Comparison of ENCODE assay signal across 8 mouse cellular contexts in the genomic region with DNA sequence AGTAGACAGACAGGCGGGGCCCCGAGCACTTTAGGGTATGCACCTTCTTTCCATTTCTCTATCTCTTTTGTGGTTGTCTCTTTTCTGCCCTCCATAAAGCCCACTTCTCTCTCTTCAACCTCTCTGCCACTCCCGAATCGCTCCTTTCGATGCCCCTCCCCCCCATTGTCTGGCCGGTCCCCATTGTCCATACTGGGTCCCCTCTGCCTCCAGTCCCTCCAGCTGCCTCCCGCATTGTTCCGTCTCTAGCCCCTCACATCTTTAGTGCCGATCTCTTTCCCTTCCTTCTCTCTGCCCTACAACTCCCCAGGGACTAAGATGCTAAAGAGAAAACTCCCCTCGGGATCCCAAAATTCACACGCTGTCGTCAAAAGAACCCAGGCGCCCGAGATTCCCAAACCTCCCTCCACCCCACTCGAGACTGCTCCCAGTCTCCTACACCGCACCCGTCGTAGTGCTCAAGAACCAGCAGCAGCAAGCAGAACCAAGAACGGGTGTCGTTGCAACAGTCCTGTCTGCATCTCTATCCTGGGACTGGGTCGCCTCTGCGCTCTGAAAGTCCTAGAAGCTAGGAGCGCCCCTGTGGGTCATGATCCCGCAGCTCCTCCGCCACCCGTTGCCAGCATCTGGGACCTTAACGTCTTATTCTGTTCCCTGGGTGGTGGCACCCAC. TPM values are rescaled to one million over a fixed set of nuclear protein-coding genes. Genes with fewer than 3 reads are reported as not detected.
A peak's percentile ranks its signal among the peaks of the same experiment; 100 is the strongest.
DNase-seq lines count a peak whose midpoint lies in the region; ATAC-seq and TF ChIP-seq lines count a peak whose summit lies in the region.

No protein-coding gene starts in this region.

- no peak for TF ChIP-seq CTCF in layer of hippocampus, adult 2 months (conservative IDR thresholded peaks at IDR 0.05)
- no peak for TF ChIP-seq CTCF in embryonic fibroblast, embryonic 13.5 days (IDR thresholded peaks at IDR 0.05; ENCODE audit: borderline replicate concordance, insufficient read depth, low read length)
- TF ChIP-seq CTCF in intestine, postnatal 0 days (IDR thresholded peaks at IDR 0.05; ENCODE audit: low read depth), result no peak

- DNase-seq in layer of hippocampus, adult 2 months (ENCODE audit: low spot score in 2 of 2), result no peak
- DNase-seq in layer of hippocampus, postnatal 36 days, result no peak
- no peak for DNase-seq in right cerebral cortex, postnatal 14 days
- DNase-seq in left cerebral cortex, adult 11 months (ENCODE audit: low spot score), result no peak
- DNase-seq in thymus, postnatal 10 days (ENCODE audit: low spot score in 2 of 2), result no peak

- ATAC-seq in intestine, postnatal 0 days, result no peak
- peak; percentile 57 for ATAC-seq in neural tube, embryonic 13.5 days (ENCODE audit: low read depth)

- H3K4me1 ChIP-seq in embryonic fibroblast, embryonic 13.5 days (ENCODE audit: control insufficient read depth, insufficient read depth, low read length), result 0 out of 2 replicates have a peak, but pooled peaks cover 5% of the 10 kb centered on the region
- H3K4me1 ChIP-seq in intestine, postnatal 0 days (replicated peaks; ENCODE audit: control insufficient read depth, insufficient read depth, low read length), result no peaks in the 10 kb centered on the region
- peaks cover 67% of the 10 kb centered on the region for H3K4me1 ChIP-seq in neural tube, embryonic 13.5 days (replicated peaks)

- H3K9me3 ChIP-seq in intestine, postnatal 0 days (ENCODE audit: control insufficient read depth), result no peaks in the 10 kb centered on the region
- H3K9me3 ChIP-seq in neural tube, embryonic 13.5 days, result no peaks in the 10 kb centered on the region

- peaks cover 55% of the 10 kb centered on the region for H3K27me3 ChIP-seq in intestine, postnatal 0 days (replicated peaks; ENCODE audit: control insufficient read depth, insufficient read depth, low read length)
- peaks cover 50% of the 10 kb centered on the region for H3K27me3 ChIP-seq in neural tube, embryonic 13.5 days

- 0 out of 2 replicates have a peak overlapping the region, but pooled peaks have one; percentile 34 for H3K9ac ChIP-seq in intestine, postnatal 0 days (ENCODE audit: low read depth, low read length)
- peak overlapping the region; percentile 81 for H3K9ac ChIP-seq in neural tube, embryonic 13.5 days

- 2% methylated on average over 26 of the region's 27 CpGs for WGBS in intestine, postnatal 0 days
- WGBS in neural tube, embryonic 13.5 days, result under 1% methylated on average over 27 of the region's 27 CpGs

- H3K4me3 ChIP-seq in layer of hippocampus, adult 2 months, result peak overlapping the region; percentile 27
- peak overlapping the region; percentile 11; the same call in 1 of the 2 replicates for H3K4me3 ChIP-seq in embryonic fibroblast, embryonic 13.5 days (ENCODE audit: insufficient read depth, low read length)
- H3K4me3 ChIP-seq in intestine, postnatal 0 days (ENCODE audit: low read depth, low read length), result peak overlapping the region; percentile 43
- peak overlapping the region; percentile 53 for H3K4me3 ChIP-seq in neural tube, embryonic 13.5 days

- no peak for TF ChIP-seq POLR2A in embryonic fibroblast, embryonic 13.5 days (IDR thresholded peaks at IDR 0.05; ENCODE audit: low read depth, low read length)

- peak overlapping the region; percentile 65 for H3K4me2 ChIP-seq in intestine, postnatal 0 days (replicated peaks; ENCODE audit: low read depth)
- H3K4me2 ChIP-seq in neural tube, embryonic 13.5 days, result peak overlapping the region; percentile 80

- no peaks in the 10 kb centered on the region for H3K36me3 ChIP-seq in intestine, postnatal 0 days (ENCODE audit: control insufficient read depth, insufficient read depth)
- no peaks in the 10 kb centered on the region for H3K36me3 ChIP-seq in neural tube, embryonic 13.5 days

- no peak overlapping the region for H3K27ac ChIP-seq in layer of hippocampus, adult 2 months
- no peak overlapping the region for H3K27ac ChIP-seq in embryonic fibroblast, embryonic 13.5 days (ENCODE audit: insufficient read depth, low read length)
- H3K27ac ChIP-seq in intestine, postnatal 0 days (ENCODE audit: low read depth, low read length), result no peak overlapping the region
- H3K27ac ChIP-seq in neural tube, embryonic 13.5 days (replicated peaks), result peak overlapping the region; percentile 85

RNA-seq across cellular contexts. Expression of gene Ngfr, which starts 0.6 kb away (rescaled TPM):
- 1 to 10 TPM; 1.3 TPM for total RNA-seq in layer of hippocampus, adult 2 months (2021)
- total RNA-seq in layer of hippocampus, postnatal 36 days (2021), result 1 to 10 TPM in 1 of 2 experiments, under 1 TPM in 1; 0.91 to 1.3 TPM
- 0.18 and 3.2 TPM in 2 replicates for polyA plus RNA-seq in embryonic fibroblast, embryonic 13.5 days (2011; ENCODE audit: insufficient read length, low read depth, missing spikeins)
- 7.2 and 7.4 TPM in 2 replicates for polyA plus RNA-seq in intestine, postnatal 0 days (2015; fragmentation: Nextera tagmentation; extraction: Ambion mirVana)
- polyA plus RNA-seq in neural tube, embryonic 13.5 days (2015; fragmentation: Nextera tagmentation; extraction: Ambion mirVana), result 97.1 and 121 TPM in 2 replicates

Comparison
In these comparisons a context has a peak if more than half of its experiments do, and no peak if none do; other contexts are left out.
1. RNA of gene Ngfr, which starts 0.6 kb away (polyA plus RNA-seq): 97.1 to 121 TPM in neural tube, embryonic 13.5 days; 7.2 to 7.4 TPM in intestine, postnatal 0 days and 0.18 to 3.2 TPM in embryonic fibroblast, embryonic 13.5 days; every median in the first group is over 10 times any median in the second.
2. Peak in every context shown above with its lines, with median percentiles within 50 percentile points of each other: H3K4me3 ChIP-seq.